Mouse (Mus musculus) stomach, embryonic 16.5 days (tissue): ENCODE results near the gene Cxcr5. TPM values are rescaled to one million over a fixed set of nuclear protein-coding genes. Genes with fewer than 3 reads are reported as not detected.
A peak's percentile ranks its signal among the peaks of the same experiment; 100 is the strongest.

Experiments used
- ATAC-seq: fragments of 200-750 bp; cut with Nextera tagmentation; 2 replicates; pipeline ENCODE4 v1.8.0; 2017; ENCODE audit warnings: moderate number of reproducible peaks, moderate TSS enrichment; ENCODE audit not compliant: insufficient read depth, low FRiP score
- H3K27ac ChIP-seq: fragments of 300-500 bp; sonication (generic); 2 replicates; pipeline ENCODE4 v1.5.1; 2014; ENCODE audit warnings: low read length
- H3K27me3 ChIP-seq: fragments of 300-500 bp; sonication (generic); 2 replicates; pipeline ENCODE4 v1.6.1; 2014; ENCODE audit warnings: low read length, control low read depth, mixed read lengths; ENCODE audit not compliant: control insufficient read depth, insufficient read depth
- H3K36me3 ChIP-seq: fragments of 300-500 bp; sonication (generic); 2 replicates; pipeline ENCODE4 v1.6.1; 2014; ENCODE audit warnings: low read length; ENCODE audit not compliant: control insufficient read depth, insufficient read depth
- H3K4me1 ChIP-seq: fragments of 300-500 bp; sonication (generic); 2 replicates; pipeline ENCODE4 v1.6.1; 2014; ENCODE audit warnings: low read length, control low read depth, mixed read lengths; ENCODE audit not compliant: control insufficient read depth, insufficient read depth
- H3K4me2 ChIP-seq: fragments of 300-500 bp; sonication (generic); 2 replicates; pipeline ENCODE4 v1.6.1; 2014; ENCODE audit warnings: low read depth, low read length, mixed read lengths
- H3K4me3 ChIP-seq: fragments of 300-500 bp; sonication (generic); replicated peaks from 2 replicates; pipeline ENCODE4 v1.5.1; 2014; ENCODE audit warnings: mild to moderate bottlenecking, low read length
- H3K9ac ChIP-seq: fragments of 300-500 bp; sonication (generic); 2 replicates; pipeline ENCODE4 v1.6.1; 2014; ENCODE audit warnings: low read length
- H3K9me3 ChIP-seq: fragments of 300-500 bp; sonication (generic); replicated peaks from 2 replicates; pipeline ENCODE4 v1.6.1; 2016; ENCODE audit warnings: low read length, control low read depth; ENCODE audit not compliant: control insufficient read depth
- WGBS: fragments of 180-500 bp; shearing (Covaris S2); extraction: QIAGEN DNeasy Blood & Tissue Kit; methylation state at CpG from one replicate; pipeline ENCODE4 v1.1.7; 2014; 5-methylcytosine and 5-hydroxymethylcytosine counted together
- polyA plus RNA-seq: library from polyadenylated mRNA; unstranded; fragments of >200 nt; fragmentation: Nextera tagmentation; extraction: Ambion mirVana; gene quantifications from 2 replicates; pipeline ENCODE4 v1.2.1, GENCODE M21; 2015

Cxcr5 gene
- 0.34 and 0.49 TPM in 2 replicates for polyA plus RNA-seq

- no peak for ATAC-seq
- no peaks in the 10 kb centered on the region for H3K4me1 ChIP-seq
- no peaks in the 10 kb centered on the region for H3K9me3 ChIP-seq
- H3K27me3 ChIP-seq, result no peaks in the 10 kb centered on the region
- no peak within 1 kb of the TSS for H3K9ac ChIP-seq
- no peak within 1 kb of the TSS for H3K4me2 ChIP-seq
- H3K4me3 ChIP-seq, result no peak within 1 kb of the TSS
- no peak within 1 kb of the TSS for H3K27ac ChIP-seq
- no peaks in the 10 kb centered on the region for H3K36me3 ChIP-seq
- 63% methylated on average over 4 of the region's 4 CpGs for whole genome bisulfite sequencing
Measured at GRCm38 (mm10) chr9:44561597-44561996, at the start of gene Cxcr5. Cxcr5 (minus strand) TSS chr9:44561877.

- Histone ChIP-seq H3K27me3 (no peaks in the 10 kb centered on the region), H3K27ac (no peak overlapping the region), H3K4me1 (peaks cover 15% of the 10 kb centered on the region), H3K4me2 (no peak overlapping the region), H3K9ac (no peak overlapping the region), H3K9me3 (no peaks in the 10 kb centered on the region), H3K36me3 (peaks cover 29% of the 10 kb centered on the region), H3K4me3 (no peak overlapping the region)
- WGBS, result 97% methylated on average over 25 of the region's 25 CpGs
- ATAC-seq, result no peak
Measured at GRCm38 (mm10) chr9:44610371-44610770, 48.7 kb upstream of the Cxcr5 start.

- Histone ChIP-seq H3K4me2 (peak overlapping the region; percentile 83), H3K27ac (no peak overlapping the region), H3K27me3 (no peaks in the 10 kb centered on the region), H3K4me1 (peaks cover 20% of the 10 kb centered on the region), H3K36me3 (peaks cover 15% of the 10 kb centered on the region), H3K9me3 (no peaks in the 10 kb centered on the region), H3K9ac (peak overlapping the region; percentile 27; the same call in 1 of the 2 replicates), H3K4me3 (peak overlapping the region; percentile 12)
- WGBS, result 38% methylated on average over 4 of the region's 4 CpGs
- no peak for ATAC-seq
Measured at GRCm38 (mm10) chr9:44607306-44607705, 45.6 kb upstream of the Cxcr5 start.

- Histone ChIP-seq H3K4me2 (peak overlapping the region; percentile 83), H3K27me3 (no peaks in the 10 kb centered on the region), H3K4me3 (peak overlapping the region; percentile 99), H3K9ac (no peak overlapping the region), H3K9me3 (no peaks in the 10 kb centered on the region), H3K36me3 (peaks cover 15% of the 10 kb centered on the region), H3K27ac (no peak overlapping the region), H3K4me1 (peaks cover 20% of the 10 kb centered on the region)
- 48% methylated on average over 4 of the region's 4 CpGs for WGBS
- no peak for ATAC-seq
Measured at GRCm38 (mm10) chr9:44606646-44607045, 45.0 kb upstream of the Cxcr5 start.

- Histone ChIP-seq H3K27me3 (no peaks in the 10 kb centered on the region), H3K36me3 (peaks cover 15% of the 10 kb centered on the region), H3K4me2 (peak overlapping the region; percentile 83), H3K27ac (peak overlapping the region; percentile 98), H3K9me3 (no peaks in the 10 kb centered on the region), H3K4me3 (peak overlapping the region; percentile 99), H3K9ac (peak overlapping the region; percentile 100), H3K4me1 (peaks cover 20% of the 10 kb centered on the region)
- 0% methylated on average over 13 of the region's 13 CpGs for WGBS
- no peak for ATAC-seq
Measured at GRCm38 (mm10) chr9:44605616-44606165, 44.0 kb upstream of the Cxcr5 start.

GRCm38 (mm10) chr9:44604779-44605615, 43.3 kb upstream of the Cxcr5 start, which contains the start of gene Ddx6:
Ddx6 (plus strand) TSS chr9:44604892.
- H3K4me2 ChIP-seq, result peak within 1 kb of the TSS; percentile 83
- no peaks in the 10 kb centered on the region for H3K9me3 ChIP-seq
- no peaks in the 10 kb centered on the region for H3K27me3 ChIP-seq
- H3K9ac ChIP-seq, result peak within 1 kb of the TSS; percentile 100
- peak within 1 kb of the TSS; percentile 99 for H3K4me3 ChIP-seq
- peaks cover 8% of the 10 kb centered on the region for H3K36me3 ChIP-seq
- H3K27ac ChIP-seq, result peak within 1 kb of the TSS; percentile 98
- peaks cover 20% of the 10 kb centered on the region for H3K4me1 ChIP-seq
- under 1% methylated on average over 70 of the region's 80 CpGs for WGBS
- peak; percentile 78 for ATAC-seq

DNA sequence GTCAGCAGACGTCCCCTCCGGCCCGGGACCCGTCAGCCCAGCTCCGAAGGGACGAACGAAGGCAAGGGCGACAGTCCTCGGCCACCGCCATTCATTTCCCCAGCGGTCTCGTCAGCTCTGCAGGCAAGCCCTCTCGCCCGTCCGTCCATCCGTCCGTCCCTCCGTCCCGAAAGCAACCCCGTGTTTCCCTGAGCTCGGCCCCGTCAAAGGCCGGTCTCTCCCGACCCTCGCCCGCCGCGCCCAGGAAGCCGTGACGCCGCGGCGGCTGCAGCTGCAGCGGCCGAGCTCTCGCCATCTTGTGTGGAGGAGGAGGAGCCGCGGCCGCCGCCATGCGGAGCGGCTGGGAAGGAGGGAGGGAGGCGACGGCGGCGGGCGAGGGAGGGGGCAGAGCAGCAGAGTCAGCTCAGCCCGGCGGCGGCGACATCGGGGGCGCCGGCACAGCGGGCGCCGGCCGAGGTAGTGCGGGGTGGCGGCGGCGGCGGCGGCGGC, 42.7 kb upstream of the Cxcr5 start:
- peak; percentile 73 for ATAC-seq
- Histone ChIP-seq H3K27ac (peak overlapping the region; percentile 98), H3K4me3 (peak overlapping the region; percentile 99), H3K9me3 (no peaks in the 10 kb centered on the region), H3K4me2 (peak overlapping the region; percentile 68), H3K4me1 (peaks cover 25% of the 10 kb centered on the region), H3K27me3 (no peaks in the 10 kb centered on the region), H3K9ac (peak overlapping the region; percentile 100), H3K36me3 (peaks cover 3% of the 10 kb centered on the region; the same call in 1 of the 2 replicates)
- WGBS, result under 1% methylated on average over 35 of the region's 65 CpGs

DNA sequence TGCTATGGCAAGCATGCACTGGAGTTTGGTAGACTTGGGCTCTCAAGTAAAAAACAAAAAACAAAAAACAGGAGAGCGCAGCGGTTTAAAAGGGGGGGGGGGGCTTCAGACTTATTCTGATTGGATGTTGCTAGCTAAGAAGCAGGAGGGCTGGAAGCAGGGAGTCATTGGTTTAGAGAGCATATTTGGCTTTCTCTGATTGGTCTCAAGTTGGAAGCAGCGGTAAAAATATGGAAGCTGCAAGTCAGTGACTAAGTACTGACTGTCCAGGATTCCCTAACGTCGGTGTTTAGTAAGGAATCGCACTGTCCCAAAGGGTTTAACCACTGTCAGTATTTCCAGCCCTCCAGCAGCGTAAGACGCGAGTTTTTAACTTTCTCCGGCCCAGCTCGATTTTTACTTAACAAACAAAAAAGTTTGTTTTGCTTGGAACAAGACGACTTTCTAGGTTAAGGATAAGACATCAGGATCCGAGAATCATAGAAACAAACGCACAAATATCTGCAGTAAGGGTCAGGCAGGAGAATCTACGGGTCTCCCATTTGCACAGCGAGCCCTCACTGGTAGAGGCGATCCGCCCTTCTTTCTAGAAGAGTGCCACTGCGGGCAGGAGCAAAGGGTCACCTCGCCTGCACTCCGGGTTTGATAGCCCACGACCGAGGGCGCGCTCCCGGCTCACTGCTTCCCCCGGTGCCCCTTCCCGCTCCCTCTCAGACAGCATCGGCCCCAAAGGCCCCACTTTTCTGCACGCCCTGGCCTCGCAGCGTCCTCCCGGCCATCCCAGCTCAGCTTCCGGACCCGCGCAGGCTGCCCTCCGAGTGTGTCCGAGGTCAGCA, 42.0 kb upstream of the Cxcr5 start:
- ATAC-seq, result peak; percentile 69
- H3K36me3 ChIP-seq, result no peaks in the 10 kb centered on the region
- under 1% methylated on average over 38 of the region's 38 CpGs for WGBS
- no peaks in the 10 kb centered on the region for H3K9me3 ChIP-seq
- H3K4me1 ChIP-seq, result peaks cover 26% of the 10 kb centered on the region
- peak overlapping the region; percentile 99 for H3K4me3 ChIP-seq
- H3K9ac ChIP-seq, result peak overlapping the region; percentile 100
- peak overlapping the region; percentile 68 for H3K4me2 ChIP-seq
- no peaks in the 10 kb centered on the region for H3K27me3 ChIP-seq
- H3K27ac ChIP-seq, result peak overlapping the region; percentile 98
